Mouse (Mus musculus) brain, embryonic 14.5 days (tissue): ENCODE data around the gene Matk.
A peak's percentile ranks its signal among the peaks of the same experiment; 100 is the strongest.

Source experiments
- CTCF ChIP-seq: fragments of 200-500 bp; IDR thresholded peaks from 2 replicates; pipeline ENCODE4 v1.5.1; 2012; ENCODE audit warnings: inconsistent platforms, mild to moderate bottlenecking, moderate library complexity, borderline replicate concordance; ENCODE audit not compliant: insufficient read depth, insufficient read length; ENCODE audit errors: extremely low read depth
- POLR2A ChIP-seq: fragments of 200-500 bp; IDR thresholded peaks from 2 replicates; pipeline ENCODE4 v1.6.1; 2012; ENCODE audit warnings: mild to moderate bottlenecking, inconsistent platforms, borderline replicate concordance; ENCODE audit not compliant: poor library complexity, insufficient read depth, insufficient read length, severe bottlenecking; ENCODE audit errors: extremely low read depth

GRCm38 (mm10) chr10:81292554-81293333, 40.0 kb downstream of the Matk start, which contains the start of gene Pip5k1c:
- TF ChIP-seq POLR2A (peak; percentile 98), CTCF (peak; percentile 83)
